Mouse (Mus musculus) gastrocnemius, adult 8-10 months (tissue): ENCODE results near the gene Gm5965. TPM values are rescaled to one million over a fixed set of nuclear protein-coding genes. Genes with fewer than 3 reads are reported as not detected.
"Not testable (repeated sequence)": the region's sequence is repeated elsewhere in the genome, so short reads cannot be mapped to it uniquely, and the experiment has no call there.

Source experiments
- DNase-seq, 2 experiments: peaks; one replicate each; pipeline ENCODE4 v3.0.0; 2022; ENCODE audit warnings: low spot score in 2 of 2
- total RNA-seq, 4 experiments: library from RNA; stranded (reverse); gene quantifications; 2 replicates each; pipeline ENCODE4 v1.2.4; 2022

The Gm5965 gene
- total RNA-seq, result not detected

GRCm38 (mm10) chr16:88777596-88777995 is at the start of gene Gm5965:
Gene Gm5965 (plus strand): TSS chr16:88777896.
- no peak for DNase-seq

- DNase-seq, result peak in 1 of 2 experiments; percentile 18
Measured at GRCm38 (mm10) chr16:88728812-88729275, 48.9 kb upstream of the Gm5965 start, which contains the start of gene Krtap13-1. Gene Krtap13-1 (plus strand): TSS chr16:88728862.

- DNase-seq, result no peak
Measured at GRCm38 (mm10) chr16:88735391-88735790, 42.3 kb upstream of the Gm5965 start.

- DNase-seq, result no peak
Measured at GRCm38 (mm10) chr16:88744750-88745340, 32.9 kb upstream of the Gm5965 start.

GRCm38 (mm10) chr16:88747943-88748342 is 29.8 kb upstream of the Gm5965 start:
- DNase-seq, result no peak

GRCm38 (mm10) chr16:88751535-88751934 is 26.2 kb upstream of the Gm5965 start, which contains the start of gene Krtap13:
Gene Krtap13 (minus strand): TSS chr16:88751635.
- not testable (repeated sequence) for DNase-seq

- DNase-seq, result not testable (repeated sequence)
Measured at GRCm38 (mm10) chr16:88758547-88758946, 19.1 kb upstream of the Gm5965 start, which contains the start of gene 2310034C09Rik. Gene 2310034C09Rik (plus strand): TSS chr16:88758847.

GRCm38 (mm10) chr16:88774106-88774505 is 3.6 kb upstream of the Gm5965 start, which contains the start of gene 2310057N15Rik:
Gene 2310057N15Rik (minus strand): TSS chr16:88774206.
- no peak for DNase-seq

GRCm38 (mm10) chr16:88786786-88787185 is 9.1 kb downstream of the Gm5965 start:
- no peak for DNase-seq

- DNase-seq, result no peak
Measured at GRCm38 (mm10) chr16:88811827-88812226, 34.1 kb downstream of the Gm5965 start, which contains the start of gene Gm20741. Gene Gm20741 (minus strand): TSS chr16:88812220.

- DNase-seq, result peak; percentile 24 to 70
Measured at GRCm38 (mm10) chr16:88820066-88820465, 42.4 kb downstream of the Gm5965 start, which contains the start of gene Krtap15. Gene Krtap15 (plus strand): TSS chr16:88820215.

- DNase-seq, result no peak
Measured at GRCm38 (mm10) chr16:88823736-88824135, 46.0 kb downstream of the Gm5965 start.

- no peak for DNase-seq
Measured at GRCm38 (mm10) chr16:88826095-88826652, 48.5 kb downstream of the Gm5965 start, which contains the start of gene Krtap14. Gene Krtap14 (minus strand): TSS chr16:88826145.

GRCm38 (mm10) chr16:88826978-88827377 is 49.3 kb downstream of the Gm5965 start:
- DNase-seq, result no peak

Other genes starting within 250 kb of the Gm5965 start
- gene Cldn8, start 214.7 kb upstream of the Gm5965 start, total RNA-seq, result not detected
- gene Krtap24-1, start 165.6 kb upstream of the Gm5965 start, total RNA-seq, result not detected
- under 1 TPM in 3 of 4 experiments, not detected in 1; 0.35 to 0.75 (median 0.58) TPM for gene 2310079G19Rik, start 150.2 kb upstream of the Gm5965 start, total RNA-seq
- gene Krtap26-1, start 130.1 kb upstream of the Gm5965 start, total RNA-seq, result not detected
- gene Krtap27-1, start 106.2 kb upstream of the Gm5965 start, total RNA-seq, result not detected
- gene 2310061N02Rik, start 69.9 kb upstream of the Gm5965 start, total RNA-seq, result not detected
- not detected for gene Krtap13-1, start 49.0 kb upstream of the Gm5965 start, total RNA-seq
- gene Krtap13, start 26.3 kb upstream of the Gm5965 start, total RNA-seq, result not detected
- gene 2310034C09Rik, start 19.0 kb upstream of the Gm5965 start, total RNA-seq, result not detected
- gene 2310057N15Rik, start 3.7 kb upstream of the Gm5965 start, total RNA-seq, result not detected
- gene Gm20741, start 34.3 kb downstream of the Gm5965 start, total RNA-seq, result not detected
- gene Krtap15, start 42.3 kb downstream of the Gm5965 start, total RNA-seq, result not detected
- not detected for gene Krtap14, start 48.2 kb downstream of the Gm5965 start, total RNA-seq
- gene Krtap19-1, start 91.5 kb downstream of the Gm5965 start, total RNA-seq, result not detected
- not detected for gene Krtap19-2, start 96.4 kb downstream of the Gm5965 start, total RNA-seq
- gene Krtap19-3, start 100.1 kb downstream of the Gm5965 start, total RNA-seq, result not detected
- not detected for gene Krtap19-4, start 107.2 kb downstream of the Gm5965 start, total RNA-seq
- gene Krtap19-5, start 118.6 kb downstream of the Gm5965 start, total RNA-seq, result not detected
- gene Krtap19-9b, start 154.4 kb downstream of the Gm5965 start, total RNA-seq, result not detected
- not detected for gene Krtap16-3, start 185.0 kb downstream of the Gm5965 start, total RNA-seq
- gene Krtap22-2, start 232.9 kb downstream of the Gm5965 start, total RNA-seq, result not detected
- gene Gm10229, start 237.4 kb downstream of the Gm5965 start, total RNA-seq, result not detected